Mouse (Mus musculus) urinary bladder, adult 18-20 months (tissue): ENCODE measurements around the gene Sem1.
"Not testable (repeated sequence)": the region's sequence is repeated elsewhere in the genome, so short reads cannot be mapped to it uniquely, and the experiment has no call there.

Experiments used
- DNase-seq, 2 experiments: peaks; one replicate each; pipeline ENCODE4 v3.0.0; 2022; ENCODE audit warnings: low spot score in 2 of 2, mixed read lengths in 2 of 2

Sem1 gene

GRCm38 (mm10) chr6:6578304-6579149 is at the start of gene Sem1:
TSS of gene Sem1 (minus strand) at chr6:6578663.
- DNase-seq = peak; percentile 82 to 84

DNA sequence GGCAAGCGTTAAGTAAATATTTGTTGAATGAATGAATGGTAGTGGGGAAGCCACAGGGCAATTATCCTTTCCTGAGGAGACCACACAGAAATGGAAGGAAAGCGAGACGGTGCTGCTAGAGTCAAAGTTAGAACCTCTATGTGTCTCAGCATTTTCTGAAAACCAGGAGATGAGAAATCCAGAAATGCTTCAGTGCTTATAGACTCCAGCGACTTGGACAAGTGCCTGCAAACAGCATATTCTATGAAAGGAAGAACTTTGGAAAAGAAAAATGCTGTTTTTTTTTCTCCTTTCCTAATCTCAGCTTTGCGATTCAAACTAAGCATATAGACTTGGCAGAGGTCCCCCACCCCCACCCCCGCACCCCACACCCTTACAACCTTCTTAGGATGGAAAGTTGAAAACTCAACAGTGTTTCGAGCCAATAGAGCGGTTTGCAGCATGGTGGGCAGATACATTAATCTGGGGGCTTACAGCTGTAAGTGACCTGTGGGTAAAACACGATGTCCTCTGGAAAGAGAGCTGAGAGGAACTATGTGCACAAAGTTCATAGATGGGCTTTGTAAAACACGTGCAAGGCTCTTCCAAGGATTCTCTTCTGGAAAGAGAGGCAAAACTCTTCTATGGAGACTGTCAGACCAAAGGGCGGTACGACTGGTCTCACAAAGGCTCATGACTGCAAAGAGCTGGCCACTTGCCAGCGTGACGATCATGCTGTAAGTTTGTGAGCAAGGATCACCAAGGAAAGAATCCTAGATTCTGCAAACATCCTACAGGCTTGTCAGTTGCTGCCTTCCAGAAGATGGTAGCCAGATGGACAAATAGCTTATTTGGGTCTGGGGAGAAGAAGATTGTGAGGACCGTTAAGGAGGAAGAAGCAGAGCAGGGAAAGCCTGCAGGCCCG is 44.6 kb upstream of the Sem1 start:
- peak in 1 of 2 experiments; percentile 3 for DNase-seq

DNA sequence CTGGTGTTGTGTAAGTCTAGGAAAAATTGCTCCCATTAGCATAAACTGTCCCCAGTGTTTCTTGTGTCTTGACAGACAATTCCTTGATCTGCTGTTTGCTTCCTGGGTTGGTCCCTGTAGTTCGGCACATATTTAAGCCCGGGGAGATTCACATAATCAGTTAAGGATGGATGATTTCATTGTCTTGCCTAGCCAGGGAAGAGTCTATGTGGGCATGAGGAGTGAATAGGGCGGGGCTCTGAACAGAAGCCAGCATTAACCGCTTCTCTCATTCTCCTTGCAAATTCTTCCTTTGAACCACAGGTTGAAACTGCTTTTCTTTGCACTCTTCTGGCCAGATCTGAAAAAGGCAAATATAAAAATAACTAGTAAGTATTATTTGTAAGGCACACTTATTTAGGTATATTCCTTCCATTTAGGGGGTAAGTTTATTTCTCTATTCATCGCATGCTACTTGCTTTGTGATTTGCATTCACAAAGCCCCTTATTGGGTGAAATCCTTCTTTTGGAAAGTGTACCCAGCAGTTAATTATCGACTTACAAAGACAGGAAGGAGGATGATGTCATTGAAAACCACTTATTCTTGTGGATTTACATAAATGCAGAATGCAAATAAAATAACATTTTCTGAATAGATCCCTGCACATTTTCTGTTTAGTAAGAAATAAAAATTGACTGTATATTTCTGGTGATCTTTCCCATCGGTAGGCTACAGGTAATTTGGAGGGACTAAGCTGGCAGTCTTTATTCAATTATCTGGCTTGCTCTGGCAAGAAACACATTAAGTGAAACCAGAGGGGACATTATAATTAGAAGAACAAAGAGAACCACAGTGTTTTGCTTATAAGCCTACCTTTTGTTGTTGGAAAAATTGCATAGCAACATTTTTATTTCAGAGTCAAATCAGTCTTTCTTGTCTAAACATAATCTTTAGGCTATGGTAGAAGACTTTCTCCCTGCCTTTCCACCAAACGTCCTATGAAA is 25.4 kb upstream of the Sem1 start:
- no peak for DNase-seq

- DNase-seq = peak; percentile 24 to 35
Observed at GRCm38 (mm10) chr6:6586313-6586712, 7.8 kb upstream of the Sem1 start.

DNA sequence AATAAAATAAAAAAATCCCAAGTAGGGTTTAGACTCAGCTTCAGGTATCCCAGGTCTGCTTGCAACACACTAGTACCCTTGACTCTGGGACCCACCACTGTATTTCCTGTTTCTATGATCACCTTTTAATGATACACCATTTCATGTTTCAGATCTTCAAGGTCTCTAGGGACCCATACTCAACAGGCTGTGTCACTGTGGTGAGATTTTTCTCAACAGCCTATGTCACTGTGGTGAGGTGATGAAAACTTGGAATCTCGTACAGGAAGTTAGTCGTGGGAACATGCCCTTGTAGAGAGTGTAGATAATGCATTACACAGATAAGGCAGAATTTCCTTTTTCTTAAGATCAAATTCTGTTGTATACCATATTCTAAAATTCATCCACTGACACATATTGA is 3.4 kb upstream of the Sem1 start:
- no peak for DNase-seq

DNA sequence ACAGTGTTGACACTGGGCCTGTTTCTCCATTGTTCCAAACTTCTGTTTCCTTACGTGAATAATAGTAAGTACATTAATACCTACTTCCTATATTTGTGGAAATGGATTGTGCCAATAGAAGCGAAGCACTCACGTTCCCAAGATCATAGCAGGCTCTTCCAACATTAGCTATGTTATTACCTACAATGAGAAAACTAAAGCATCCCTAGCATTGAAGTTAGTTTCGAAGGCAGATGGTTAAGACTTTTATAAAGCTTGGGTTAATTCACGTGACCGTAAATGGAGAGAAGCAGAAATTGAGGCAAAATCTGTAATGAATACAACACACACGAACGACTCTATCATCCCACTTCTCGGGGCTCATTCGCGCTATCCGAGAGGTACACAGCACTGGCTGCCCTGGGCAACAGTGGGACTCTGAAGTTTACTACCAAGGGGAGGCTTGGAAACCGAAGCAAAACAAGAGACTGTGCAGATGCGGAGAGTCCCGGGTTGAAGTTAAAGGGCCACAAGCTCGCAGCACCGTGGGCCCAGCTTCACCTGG is 650 bp downstream of the Sem1 start:
- DNase-seq = no peak

DNA sequence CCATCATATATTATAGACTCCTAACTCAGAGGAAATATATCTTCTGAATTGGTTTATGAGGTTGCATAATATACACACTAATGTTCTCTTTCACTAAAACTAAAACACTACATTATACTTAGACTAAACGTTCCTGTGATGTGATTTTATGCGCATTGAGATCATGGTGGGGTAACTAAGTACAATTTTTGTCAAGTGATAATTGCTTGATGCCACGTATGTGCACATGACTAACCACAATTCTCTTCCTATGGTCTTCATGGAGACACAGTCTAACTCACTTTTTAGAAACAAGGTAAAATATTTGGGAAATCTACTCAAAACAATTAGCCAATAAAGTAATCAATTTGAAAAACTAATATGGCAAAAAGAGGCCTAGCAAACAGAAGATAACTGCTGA is 1.2 kb downstream of the Sem1 start:
- DNase-seq = no peak

DNA sequence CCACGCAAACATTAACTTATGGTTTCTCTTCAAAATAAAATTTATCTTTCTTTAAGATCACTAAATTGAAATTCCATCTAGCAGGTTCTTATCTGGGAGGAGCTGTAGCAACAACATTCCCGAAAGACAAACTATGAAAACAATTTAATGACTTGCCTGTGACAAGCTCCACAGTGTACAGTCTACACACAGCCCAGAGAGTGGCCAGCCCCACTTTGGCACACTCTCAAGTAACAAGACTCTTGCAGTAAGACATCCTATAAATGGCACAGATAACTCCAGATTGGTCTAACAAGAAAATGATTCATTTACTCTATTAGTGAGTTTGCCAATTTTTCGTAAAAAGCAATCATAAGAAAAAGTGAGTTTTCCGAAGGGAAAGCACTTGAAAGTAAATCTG is 2.7 kb downstream of the Sem1 start:
- no peak for DNase-seq

GRCm38 (mm10) chr6:6568436-6568835 is 10.0 kb downstream of the Sem1 start:
- DNase-seq = no peak

DNA sequence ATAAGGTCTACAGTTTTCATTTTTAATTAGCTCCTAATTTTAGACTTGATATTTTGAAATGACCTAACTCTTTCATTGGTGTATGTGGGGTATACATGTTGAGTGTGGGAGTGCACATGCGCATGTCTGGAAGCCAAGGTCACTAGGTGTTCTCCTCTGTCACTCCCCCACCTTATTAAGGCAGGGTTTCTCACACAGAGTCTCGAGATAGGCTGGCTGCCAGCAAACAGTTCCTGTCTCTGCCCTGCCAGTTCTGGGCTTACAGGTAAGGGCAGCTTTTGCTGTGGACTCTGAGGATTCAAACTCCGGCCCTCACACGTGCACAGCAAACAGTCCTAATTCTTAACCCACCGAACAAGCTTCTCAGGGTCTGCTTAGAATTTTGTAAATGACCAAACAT is 14.8 kb downstream of the Sem1 start:
- DNase-seq = peak; percentile 48 to 59

DNA sequence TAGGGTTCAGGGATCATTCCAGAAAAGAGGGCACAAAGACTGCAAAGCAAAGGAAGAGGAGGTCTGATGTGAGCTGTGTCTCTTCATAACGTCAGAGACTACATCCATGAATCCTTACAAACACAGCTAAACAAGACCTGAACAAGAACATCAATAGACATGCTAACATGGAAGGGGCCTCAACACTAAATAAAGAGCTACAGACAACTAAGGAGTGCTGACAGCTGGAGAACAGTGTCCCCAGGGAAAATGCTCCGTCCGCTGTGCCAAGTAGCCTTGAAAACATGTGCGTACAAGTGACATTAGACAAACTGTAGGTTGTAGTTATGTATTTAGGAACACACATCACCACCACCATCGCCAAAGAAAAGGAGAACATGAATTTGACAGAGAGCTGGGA is 15.7 kb downstream of the Sem1 start:
- DNase-seq = no peak

GRCm38 (mm10) chr6:6557647-6558046 is 20.8 kb downstream of the Sem1 start:
- DNase-seq = no peak

GRCm38 (mm10) chr6:6552006-6552405 is 26.5 kb downstream of the Sem1 start:
- DNase-seq = no peak

DNA sequence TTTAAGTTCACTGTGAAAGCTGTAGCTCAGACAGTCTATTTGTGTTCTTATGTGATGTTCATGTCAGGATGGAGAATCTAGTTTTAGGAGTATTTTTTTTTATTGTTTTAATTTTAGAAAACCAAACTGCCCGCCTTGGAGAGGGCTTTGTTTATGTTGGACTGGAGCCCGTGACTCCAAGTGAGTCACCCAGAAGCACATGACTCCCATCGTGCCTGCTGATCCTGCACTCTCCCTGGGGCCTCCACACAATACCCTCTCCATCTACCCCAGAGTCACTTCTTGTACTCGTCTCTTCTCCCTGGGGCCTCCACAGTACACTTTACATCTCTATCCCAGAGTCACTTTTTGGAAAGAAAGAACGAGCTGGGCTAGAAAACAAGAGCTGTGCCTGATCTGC is 30.5 kb downstream of the Sem1 start:
- no peak for DNase-seq

DNA sequence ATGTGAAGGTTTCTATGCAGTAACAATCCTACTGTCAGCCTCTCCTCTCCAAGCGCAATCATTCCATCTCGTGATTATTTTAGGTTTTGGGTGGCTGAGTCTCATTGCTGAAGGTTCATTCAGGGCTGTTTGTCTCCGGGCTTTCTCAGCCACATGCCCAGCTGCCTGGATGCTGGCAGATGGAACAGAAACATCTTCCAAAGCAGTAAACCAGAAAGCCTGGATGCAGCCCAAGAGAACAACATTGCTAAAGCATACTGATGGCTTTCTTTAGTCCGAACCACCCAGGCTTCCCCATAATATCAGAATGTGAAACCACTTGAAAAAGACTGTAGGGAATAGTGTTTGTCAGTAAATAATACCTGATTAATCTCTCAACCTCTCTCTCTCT is 34.2 kb downstream of the Sem1 start:
- DNase-seq = no peak

GRCm38 (mm10) chr6:6543606-6544254 is 34.7 kb downstream of the Sem1 start:
- no peak for DNase-seq

DNA sequence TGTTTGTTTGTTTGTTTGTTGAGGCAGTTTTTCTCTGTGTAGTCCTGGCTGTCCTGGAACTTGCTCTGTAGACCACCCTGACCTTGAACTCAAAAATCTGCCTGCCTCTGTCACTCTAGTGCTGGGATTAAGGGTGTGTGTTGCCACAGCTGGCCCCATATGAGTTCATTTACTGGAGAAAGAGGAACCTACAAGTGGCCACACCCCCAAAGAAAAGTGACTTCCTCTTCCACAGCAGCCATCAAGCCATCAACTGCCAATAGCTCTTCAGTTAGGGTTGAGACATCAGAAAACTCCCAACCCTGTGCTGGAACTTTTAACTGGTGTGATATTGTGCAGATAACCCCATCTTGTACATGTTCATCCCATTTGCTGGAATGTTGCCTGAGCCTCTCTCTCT is 36.3 kb downstream of the Sem1 start:
- DNase-seq = no peak

- DNase-seq = no peak
Observed at GRCm38 (mm10) chr6:6536781-6537466, 41.5 kb downstream of the Sem1 start.

DNA sequence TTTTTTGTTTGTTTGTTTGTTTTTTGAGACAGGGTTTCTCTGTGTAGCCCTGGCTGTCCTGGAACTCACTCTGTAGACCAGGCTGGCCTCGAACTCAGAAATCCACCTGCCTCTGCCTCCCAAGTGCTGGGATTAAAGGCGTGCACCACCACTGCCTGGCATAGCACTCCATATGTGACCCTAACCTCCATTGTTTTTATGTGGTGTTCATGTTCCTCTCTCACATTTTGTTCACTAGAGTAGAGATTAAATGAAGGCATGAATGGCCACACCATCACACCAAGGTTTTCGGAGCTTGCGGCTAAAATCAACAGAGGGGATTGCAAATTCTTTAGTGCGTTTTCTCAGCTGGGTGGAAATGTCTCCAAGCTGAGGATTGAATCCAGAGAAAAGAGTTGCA is 42.1 kb downstream of the Sem1 start:
- not testable (repeated sequence) for DNase-seq
